Mouse (Mus musculus) cerebellum, adult 2 months (tissue): ENCODE data around the gene Tedc1.

Experiments
- CTCF ChIP-seq: fragments of 200-500 bp; IDR thresholded peaks from 2 replicates; pipeline ENCODE4 v1.5.1; 2011; ENCODE audit warnings: low read depth, mild to moderate bottlenecking, control low read depth, low read length, moderate library complexity, borderline replicate concordance; ENCODE audit not compliant: insufficient read depth
- POLR2A ChIP-seq: fragments of 200-500 bp; IDR thresholded peaks from 2 replicates; pipeline ENCODE4 v1.6.1; 2011; ENCODE audit warnings: low read length, control low read depth, borderline replicate concordance; ENCODE audit not compliant: insufficient read depth

DNA sequence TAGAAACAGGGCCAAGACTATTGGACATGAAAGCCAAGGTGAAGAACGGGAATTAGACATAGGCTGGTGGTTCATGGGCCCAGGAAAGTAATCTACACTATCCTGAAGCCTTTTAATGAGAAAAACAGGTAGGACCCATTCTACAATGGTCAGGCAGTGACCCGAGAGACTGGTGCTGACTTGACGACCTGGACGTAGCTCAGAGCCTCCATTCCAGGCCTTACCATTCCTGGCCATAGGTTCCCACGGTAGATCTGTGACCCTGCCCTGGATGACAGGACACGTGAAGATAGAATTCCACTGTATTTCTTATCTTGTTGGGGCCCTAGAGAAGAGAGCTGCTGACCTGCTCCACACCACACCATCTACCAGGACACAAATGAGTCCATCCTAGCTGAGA lies 17.9 kb upstream of the Tedc1 start:
- TF ChIP-seq CTCF (no peak), POLR2A (no peak)
